Mouse (Mus musculus): ENCODE results near the gene Lcn2.

- TF ChIP-seq POU5F1 (IDR thresholded peaks at IDR 0.05; ENCODE audit: borderline replicate concordance, low read length) (no peak), CTCF (conservative IDR thresholded peaks at IDR 0.05; ENCODE audit: low read length) (no peak), NANOG (IDR thresholded peaks at IDR 0.05; ENCODE audit: borderline replicate concordance, low read length) (no peak)
Observed at GRCm38 (mm10) chr2:32381141-32381774, 6.8 kb downstream of the Lcn2 start.
